Mouse (Mus musculus): Measurements from ENCODE around the gene Capn8. TPM values are rescaled to one million over a fixed set of nuclear protein-coding genes. Genes with fewer than 3 reads are reported as not detected.
"Not testable (repeated sequence)": the region's sequence is repeated elsewhere in the genome, so short reads cannot be mapped to it uniquely, and the experiment has no call there.

The Capn8 gene
- polyA plus RNA-seq, 1 experiment from 2014 or later = not detected

DNA sequence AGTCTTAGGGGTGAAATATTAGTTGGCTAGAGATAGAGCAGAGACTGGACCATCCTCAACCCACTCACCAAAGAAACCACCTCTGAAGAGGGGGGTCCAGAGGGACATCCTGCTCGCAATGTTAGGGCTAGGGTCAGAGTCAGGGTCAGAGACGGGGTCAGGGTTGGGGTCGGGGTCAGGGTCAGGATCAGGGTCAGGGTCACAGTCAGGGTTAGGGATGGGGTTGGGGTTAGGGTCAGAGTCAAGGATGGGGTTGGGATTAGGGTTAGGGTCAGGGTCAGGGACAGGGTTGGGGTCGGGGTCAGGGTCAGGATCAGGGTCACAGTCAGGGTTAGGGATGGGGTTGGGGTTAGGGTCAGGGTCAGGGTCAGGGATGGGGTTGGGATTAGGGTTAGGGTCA, 64.4 kb downstream of the Capn8 start:
- no peaks in the 10 kb centered on the region for H3K27me3 ChIP-seq (replicated peaks)
- H3K9me3 ChIP-seq (replicated peaks) = no peaks in the 10 kb centered on the region
- no peak overlapping the region for H3K27ac ChIP-seq
- no peak overlapping the region for H3K9ac ChIP-seq
- no peak overlapping the region for H3K4me2 ChIP-seq
- H3K36me3 ChIP-seq = no peaks in the 10 kb centered on the region
- WGBS (ENCODE audit: insufficient replicate concordance) = 74% methylated on average over 4 of the region's 4 CpGs
- H3K4me1 ChIP-seq = peaks cover 21% of the 10 kb centered on the region
- ATAC-seq = no peak
- no peak overlapping the region for H3K4me3 ChIP-seq

DNA sequence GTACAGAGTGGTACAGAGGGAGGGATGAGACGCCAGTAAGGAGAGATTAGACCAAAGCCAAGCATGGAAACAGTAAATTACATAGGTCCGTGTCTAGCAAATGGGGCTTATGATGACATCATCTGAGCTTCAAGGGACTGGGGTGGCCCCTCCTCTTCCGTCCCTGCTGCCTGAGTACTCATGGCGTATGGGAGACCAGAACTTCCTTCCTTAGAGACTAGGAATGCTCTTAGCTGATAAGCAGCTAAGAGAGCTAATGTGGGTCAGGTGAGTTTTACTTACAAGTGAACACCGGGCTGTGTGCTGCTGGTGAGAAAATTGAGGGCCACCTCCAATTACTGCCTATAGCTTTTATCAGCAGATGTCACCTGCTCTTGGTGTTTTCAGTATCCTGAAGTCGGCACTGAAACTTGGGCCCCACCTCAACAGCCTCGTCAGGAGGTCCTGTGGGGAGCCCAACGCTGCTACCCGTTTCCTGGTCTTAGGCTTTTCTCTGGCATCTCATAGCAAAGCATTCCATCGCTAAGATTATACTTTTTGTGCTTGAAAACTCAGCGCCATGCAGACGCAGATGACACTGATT, 69.0 kb downstream of the Capn8 start:
- WGBS (ENCODE audit: insufficient replicate concordance) = 31% methylated on average over 12 of the region's 12 CpGs
- Histone ChIP-seq H3K9ac (no peak overlapping the region), H3K36me3 (no peaks in the 10 kb centered on the region), H3K4me1 (peaks cover 22% of the 10 kb centered on the region), H3K4me2 (peak overlapping the region; percentile 17), H3K9me3 (replicated peaks) (no peaks in the 10 kb centered on the region), H3K4me3 (no peak overlapping the region), H3K27me3 (replicated peaks) (no peaks in the 10 kb centered on the region), H3K27ac (peak overlapping the region; percentile 41; the same call in 1 of the 2 replicates)
- ATAC-seq = peak; percentile 86

DNA sequence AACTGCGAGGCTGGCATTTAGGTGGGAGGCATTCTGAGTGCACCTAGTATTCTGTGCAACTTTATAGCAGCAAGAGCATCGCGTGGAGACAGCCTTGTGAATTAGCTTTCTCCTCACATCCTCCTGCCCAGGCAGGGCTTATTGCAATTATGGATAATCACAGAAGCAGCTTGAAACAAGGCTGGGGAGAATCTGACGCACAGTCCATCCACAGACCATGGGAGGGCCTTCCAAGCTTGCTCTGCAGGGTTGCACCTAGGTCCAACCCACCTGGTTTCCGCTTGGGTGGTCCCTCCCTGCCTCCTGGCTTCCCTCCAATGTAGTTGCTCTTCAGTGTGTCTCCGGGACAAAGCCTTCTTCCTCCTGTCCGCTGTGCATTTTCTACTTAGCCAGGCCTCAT, 74.2 kb downstream of the Capn8 start:
- H3K9me3 ChIP-seq (replicated peaks) = no peaks in the 10 kb centered on the region
- H3K9ac ChIP-seq = no peak overlapping the region
- H3K4me2 ChIP-seq = no peak overlapping the region
- no peaks in the 10 kb centered on the region for H3K27me3 ChIP-seq (replicated peaks)
- no peak for ATAC-seq
- H3K4me1 ChIP-seq = 0 out of 2 replicates have a peak, but pooled peaks cover 4% of the 10 kb centered on the region
- no peak overlapping the region for H3K4me3 ChIP-seq
- H3K27ac ChIP-seq = no peak overlapping the region
- H3K36me3 ChIP-seq = no peaks in the 10 kb centered on the region
- 74% methylated on average over 7 of the region's 7 CpGs for WGBS (ENCODE audit: insufficient replicate concordance)

DNA sequence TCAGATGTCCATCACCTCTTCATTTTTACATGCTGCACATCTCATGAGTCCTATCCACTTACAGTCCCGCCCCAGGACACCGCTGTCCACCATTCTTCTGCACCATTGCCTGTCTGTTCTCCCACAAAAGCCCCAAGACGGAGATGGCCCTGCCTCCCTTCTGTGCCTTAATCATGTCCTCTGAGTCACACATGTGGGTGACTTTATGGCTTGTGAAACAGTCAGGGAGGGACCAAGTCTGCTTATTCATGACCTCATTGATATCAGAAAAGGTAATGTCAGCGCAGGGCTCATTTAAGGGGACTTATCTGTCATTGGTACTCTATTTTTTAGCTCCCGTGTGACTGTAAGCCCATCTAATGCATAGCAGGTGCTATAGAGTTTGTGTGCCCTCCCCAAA, 74.6 kb downstream of the Capn8 start:
- no peak overlapping the region for H3K4me3 ChIP-seq
- H3K4me1 ChIP-seq = no peaks in the 10 kb centered on the region
- H3K9me3 ChIP-seq (replicated peaks) = no peaks in the 10 kb centered on the region
- no peak overlapping the region for H3K9ac ChIP-seq
- no peaks in the 10 kb centered on the region for H3K36me3 ChIP-seq
- ATAC-seq = no peak
- 67% methylated on average over 5 of the region's 5 CpGs for WGBS (ENCODE audit: insufficient replicate concordance)
- H3K27ac ChIP-seq = no peak overlapping the region
- H3K27me3 ChIP-seq (replicated peaks) = no peaks in the 10 kb centered on the region
- no peak overlapping the region for H3K4me2 ChIP-seq

DNA sequence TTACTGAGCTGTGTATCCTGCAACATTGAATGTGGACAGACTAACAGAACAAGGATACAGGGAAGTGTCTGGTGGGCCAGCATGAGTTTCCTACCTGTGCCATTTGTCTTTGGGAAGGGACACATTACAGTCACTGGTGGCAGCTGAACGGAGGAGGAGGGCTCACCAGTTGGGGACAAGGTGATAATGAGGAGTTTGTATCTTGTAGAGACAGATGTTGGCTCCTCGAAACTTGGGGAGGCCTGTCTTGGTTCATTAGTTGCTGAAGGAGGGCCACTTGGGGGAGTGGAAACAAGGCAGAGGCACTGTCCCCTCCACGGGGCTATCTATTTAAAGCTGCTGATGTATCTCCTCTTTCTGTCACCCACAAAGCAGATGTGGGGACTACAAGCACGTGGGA, 75.3 kb downstream of the Capn8 start:
- Histone ChIP-seq H3K9ac (no peak overlapping the region), H3K4me2 (no peak overlapping the region), H3K4me1 (peaks cover 1% of the 10 kb centered on the region; the same call in 1 of the 2 replicates), H3K36me3 (no peaks in the 10 kb centered on the region), H3K9me3 (replicated peaks) (0 out of 2 replicates have a peak, but pooled peaks cover 4% of the 10 kb centered on the region), H3K27me3 (replicated peaks) (no peaks in the 10 kb centered on the region), H3K4me3 (no peak overlapping the region), H3K27ac (no peak overlapping the region)
- peak; percentile 59 for ATAC-seq
- 29% methylated on average over 4 of the region's 4 CpGs for WGBS (ENCODE audit: insufficient replicate concordance)

DNA sequence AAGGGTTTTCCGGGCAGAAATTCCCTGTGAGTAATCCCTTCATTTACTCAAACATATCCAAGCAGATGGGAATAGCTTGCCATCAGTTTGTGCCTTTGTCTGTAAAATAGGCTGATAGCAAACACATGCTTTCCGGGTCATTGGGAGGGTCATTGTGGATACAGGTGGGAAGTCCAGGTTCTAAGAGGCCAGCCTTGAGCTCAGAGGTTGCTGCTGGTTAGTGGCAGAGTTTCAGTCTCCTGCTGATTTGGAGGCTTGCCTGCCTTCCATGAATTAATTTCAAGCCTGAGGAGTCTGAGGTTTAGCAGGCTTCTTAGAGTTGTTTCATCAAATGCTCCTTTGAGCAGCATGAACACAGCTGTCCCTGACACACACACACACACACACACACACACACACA, 78.0 kb downstream of the Capn8 start:
- Histone ChIP-seq H3K9ac (no peak overlapping the region), H3K4me3 (no peak overlapping the region), H3K27me3 (replicated peaks) (no peaks in the 10 kb centered on the region), H3K4me1 (peaks cover 3% of the 10 kb centered on the region; the same call in 1 of the 2 replicates), H3K36me3 (no peaks in the 10 kb centered on the region), H3K9me3 (replicated peaks) (0 out of 2 replicates have a peak, but pooled peaks cover 4% of the 10 kb centered on the region), H3K4me2 (no peak overlapping the region), H3K27ac (no peak overlapping the region)
- ATAC-seq = no peak
- 69% methylated on average over 2 of the region's 2 CpGs for WGBS (ENCODE audit: insufficient replicate concordance)

DNA sequence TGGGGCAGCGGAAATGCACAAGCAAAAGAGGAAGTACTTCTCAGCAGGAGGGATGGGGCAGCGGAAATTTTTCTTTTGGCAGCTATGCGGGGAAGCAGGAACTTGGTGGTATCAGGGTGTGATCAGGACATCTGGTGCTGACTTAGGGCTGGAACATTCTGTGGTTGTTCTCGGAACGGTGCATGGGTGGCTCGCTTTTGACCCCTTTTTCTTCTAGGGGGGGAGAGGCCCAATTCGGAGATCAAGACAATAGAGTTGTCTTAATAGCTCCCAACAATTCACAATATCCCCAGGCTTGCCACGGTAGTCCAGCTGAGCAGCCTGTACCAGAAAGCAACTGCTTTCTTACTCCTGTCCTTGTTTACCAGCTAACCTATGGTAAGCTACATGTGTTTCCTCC, 79.6 kb downstream of the Capn8 start:
- not testable (repeated sequence) for H3K4me3 ChIP-seq; H3K9ac ChIP-seq; H3K4me2 ChIP-seq; H3K36me3 ChIP-seq; H3K27ac ChIP-seq; H3K9me3 ChIP-seq (replicated peaks); H3K4me1 ChIP-seq; ATAC-seq; H3K27me3 ChIP-seq (replicated peaks)
- WGBS (ENCODE audit: insufficient replicate concordance) = 74% methylated on average over 8 of the region's 8 CpGs

DNA sequence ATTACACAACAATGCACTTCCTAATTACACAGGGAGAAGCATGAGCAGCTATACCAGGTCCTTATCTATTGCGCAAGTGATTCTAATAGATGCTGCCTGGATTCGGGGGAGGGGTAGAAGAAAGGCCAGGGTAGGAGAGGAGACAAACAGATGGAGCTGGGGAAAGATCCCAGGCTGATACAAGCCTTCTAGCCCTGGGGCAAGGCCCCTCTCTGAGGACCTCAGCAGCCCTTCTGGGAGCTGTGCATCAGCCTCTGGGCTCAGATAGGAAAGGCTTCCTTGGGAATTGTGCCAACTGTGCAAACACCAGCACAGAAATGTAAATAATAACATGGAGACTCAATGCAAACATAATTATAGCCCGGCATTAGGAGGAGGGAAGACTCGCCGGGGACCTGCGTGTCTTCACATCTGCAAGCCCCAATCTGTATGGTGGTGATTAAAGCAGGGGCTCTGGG, 80.4 kb downstream of the Capn8 start:
- no peak overlapping the region for H3K9ac ChIP-seq
- H3K36me3 ChIP-seq = no peaks in the 10 kb centered on the region
- H3K27me3 ChIP-seq (replicated peaks) = no peaks in the 10 kb centered on the region
- H3K9me3 ChIP-seq (replicated peaks) = 0 out of 2 replicates have a peak, but pooled peaks cover 4% of the 10 kb centered on the region
- ATAC-seq = no peak
- WGBS (ENCODE audit: insufficient replicate concordance) = 59% methylated on average over 6 of the region's 6 CpGs
- no peak overlapping the region for H3K27ac ChIP-seq
- H3K4me1 ChIP-seq = peaks cover 3% of the 10 kb centered on the region; the same call in 1 of the 2 replicates
- no peak overlapping the region for H3K4me2 ChIP-seq
- no peak overlapping the region for H3K4me3 ChIP-seq

DNA sequence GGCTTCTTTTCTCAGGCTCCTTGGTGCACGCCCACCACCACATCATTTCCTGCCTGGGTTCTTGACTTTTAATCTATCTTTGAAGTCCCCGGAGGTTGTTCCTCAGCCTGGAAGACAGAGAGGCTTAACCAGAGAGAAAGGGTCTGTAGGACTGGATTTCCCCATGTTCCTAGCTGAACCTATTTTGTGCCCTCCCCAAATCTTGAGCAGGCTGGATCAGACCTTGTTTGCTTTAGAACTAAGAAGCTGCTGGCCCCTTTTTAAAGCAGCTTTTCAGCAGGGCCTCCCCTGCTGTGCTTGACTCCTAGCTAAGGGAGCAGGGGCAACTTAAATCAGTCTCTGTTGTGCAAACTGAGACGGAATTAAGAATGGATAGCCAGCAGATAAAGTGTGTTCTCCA, 82.0 kb downstream of the Capn8 start:
- H3K36me3 ChIP-seq = no peaks in the 10 kb centered on the region

DNA sequence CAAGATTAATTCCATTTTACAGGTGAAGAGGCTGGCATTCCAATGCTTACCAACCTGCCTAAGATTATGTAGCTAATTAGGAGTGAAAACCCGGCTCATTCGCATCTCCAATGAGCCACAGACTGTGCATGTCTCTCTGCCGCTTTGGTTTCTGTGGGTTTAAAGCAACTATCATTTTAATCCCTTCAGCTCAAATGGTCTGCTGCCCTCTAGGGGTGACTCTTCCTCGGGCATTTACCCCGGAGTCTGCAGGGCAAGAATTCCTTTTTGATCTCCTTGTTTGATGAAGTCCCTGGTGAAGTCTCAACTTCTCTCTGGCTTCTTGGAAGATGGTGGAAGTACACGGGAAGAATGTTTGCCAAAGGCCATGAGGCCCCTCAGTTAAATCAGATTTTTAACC, 93.0 kb downstream of the Capn8 start:
- H3K4me2 ChIP-seq = no peak overlapping the region
- H3K4me1 ChIP-seq = peaks cover 11% of the 10 kb centered on the region
- ATAC-seq = no peak
- no peaks in the 10 kb centered on the region for H3K9me3 ChIP-seq (replicated peaks)
- no peaks in the 10 kb centered on the region for H3K36me3 ChIP-seq
- H3K27me3 ChIP-seq (replicated peaks) = no peaks in the 10 kb centered on the region
- H3K4me3 ChIP-seq = no peak overlapping the region
- 22% methylated on average over 6 of the region's 6 CpGs for WGBS (ENCODE audit: insufficient replicate concordance)
- H3K9ac ChIP-seq = no peak overlapping the region
- no peak overlapping the region for H3K27ac ChIP-seq

More for the DNA sequence above, 82.0 kb downstream of the Capn8 start:
- Histone ChIP-seq H3K4me1 (peaks cover 3% of the 10 kb centered on the region; the same call in 1 of the 2 replicates), H3K4me3 (no peak overlapping the region), H3K4me2 (no peak overlapping the region), H3K9me3 (replicated peaks) (0 out of 2 replicates have a peak, but pooled peaks cover 4% of the 10 kb centered on the region), H3K27me3 (replicated peaks) (no peaks in the 10 kb centered on the region), H3K27ac (no peak overlapping the region), H3K9ac (no peak overlapping the region)
- no peak for ATAC-seq
- 44% methylated on average over 3 of the region's 3 CpGs for WGBS (ENCODE audit: insufficient replicate concordance)

DNA sequence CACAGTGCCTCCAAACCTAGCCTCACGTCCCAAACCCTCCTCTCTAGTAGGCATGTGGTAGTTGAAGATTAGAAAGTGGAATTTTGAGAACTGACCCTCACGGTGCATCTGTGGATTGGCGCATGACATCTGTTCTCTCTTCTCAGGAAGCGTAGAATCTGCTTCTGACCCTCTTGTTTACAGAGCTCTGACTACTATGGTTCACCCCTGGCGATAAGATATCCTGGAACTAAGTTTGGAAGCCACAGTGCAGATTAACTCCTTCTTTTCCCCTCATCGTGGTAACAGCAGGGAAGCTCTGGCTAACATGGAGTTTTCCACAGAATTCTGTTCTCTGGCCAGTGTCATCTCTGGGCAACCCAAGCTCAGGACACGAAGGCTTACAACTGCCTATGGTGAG, 95.6 kb downstream of the Capn8 start:
- ATAC-seq = no peak
- H3K4me1 ChIP-seq = peaks cover 11% of the 10 kb centered on the region
- no peak overlapping the region for H3K9ac ChIP-seq
- no peak overlapping the region for H3K4me3 ChIP-seq
- H3K27me3 ChIP-seq (replicated peaks) = no peaks in the 10 kb centered on the region
- H3K27ac ChIP-seq = no peak overlapping the region
- no peaks in the 10 kb centered on the region for H3K9me3 ChIP-seq (replicated peaks)
- H3K36me3 ChIP-seq = no peaks in the 10 kb centered on the region
- H3K4me2 ChIP-seq = no peak overlapping the region
- 26% methylated on average over 7 of the region's 7 CpGs for WGBS (ENCODE audit: insufficient replicate concordance)

DNA sequence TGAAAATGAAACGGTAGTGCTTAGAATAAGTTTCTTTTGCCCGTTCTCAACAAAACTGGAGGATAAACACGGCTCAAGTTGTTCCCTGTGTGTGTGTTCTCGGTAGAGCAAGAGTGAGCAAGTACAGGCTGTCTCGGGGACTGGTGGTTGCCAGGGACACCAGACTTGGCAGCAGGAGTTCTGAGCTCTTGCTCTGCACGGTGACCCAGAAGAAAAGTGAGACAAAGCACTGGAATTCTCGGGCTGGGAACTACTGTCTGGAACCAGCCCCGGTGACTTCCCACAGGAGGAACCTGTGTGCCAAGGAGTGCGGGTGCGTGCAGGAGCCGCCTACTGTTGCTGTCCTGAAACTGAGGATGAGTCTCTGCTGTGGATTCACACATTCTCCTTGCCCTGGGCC, 98.9 kb downstream of the Capn8 start:
- H3K36me3 ChIP-seq = no peaks in the 10 kb centered on the region
- 72% methylated on average over 11 of the region's 11 CpGs for WGBS (ENCODE audit: insufficient replicate concordance)
- no peak overlapping the region for H3K27ac ChIP-seq
- no peaks in the 10 kb centered on the region for H3K9me3 ChIP-seq (replicated peaks)
- peaks cover 7% of the 10 kb centered on the region for H3K4me1 ChIP-seq
- H3K4me2 ChIP-seq = no peak overlapping the region
- no peak overlapping the region for H3K4me3 ChIP-seq
- H3K27me3 ChIP-seq (replicated peaks) = no peaks in the 10 kb centered on the region
- ATAC-seq = no peak
- no peak overlapping the region for H3K9ac ChIP-seq

DNA sequence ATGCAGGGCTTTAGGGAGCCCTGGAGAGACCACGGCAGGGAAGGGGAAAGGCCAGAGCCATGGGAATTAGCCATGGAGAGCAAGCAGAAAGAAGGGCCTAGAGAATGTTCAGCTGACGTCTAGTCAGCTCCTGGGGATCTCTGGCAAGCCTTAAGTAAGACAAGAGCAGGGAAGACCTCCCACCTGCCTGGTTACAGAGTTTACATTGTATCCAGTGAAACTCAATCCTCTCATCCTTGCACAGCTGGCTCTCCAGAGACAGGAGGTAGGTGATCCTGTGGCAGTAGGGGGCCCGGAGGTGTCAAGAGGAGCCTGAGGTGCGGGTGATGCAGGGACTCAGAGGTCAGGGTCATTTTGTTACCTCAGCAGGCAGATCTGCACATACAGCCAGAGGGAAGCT, 100.0 kb downstream of the Capn8 start:
- H3K9ac ChIP-seq = no peak overlapping the region
- H3K36me3 ChIP-seq = no peaks in the 10 kb centered on the region
- no peak for ATAC-seq
- no peak overlapping the region for H3K4me2 ChIP-seq
- 47% methylated on average over 4 of the region's 4 CpGs for WGBS (ENCODE audit: insufficient replicate concordance)
- no peaks in the 10 kb centered on the region for H3K9me3 ChIP-seq (replicated peaks)
- no peak overlapping the region for H3K4me3 ChIP-seq
- no peaks in the 10 kb centered on the region for H3K27me3 ChIP-seq (replicated peaks)
- peaks cover 7% of the 10 kb centered on the region for H3K4me1 ChIP-seq
- H3K27ac ChIP-seq = no peak overlapping the region

Measured in liver, embryonic 12.5 days (tissue).